Mouse (Mus musculus) skeletal muscle tissue, adult 2 months (tissue): ENCODE results near the gene Rhbdf2.
A peak's percentile ranks its signal among the peaks of the same experiment; 100 is the strongest.
"Not testable (repeated sequence)": the region's sequence is repeated elsewhere in the genome, so short reads cannot be mapped to it uniquely, and the experiment has no call there.

Source experiments
- DNase-seq: peaks from one replicate; pipeline ENCODE4 v3.0.0-alpha.2; 2012; ENCODE audit warnings: low read depth, low spot score

The Rhbdf2 gene

GRCm38 (mm10) chr11:116626299-116627071 lies at the start of gene Rhbdf2:
TSS of gene Rhbdf2 (minus strand) at chr11:116627019.
- no peak for DNase-seq

- no peak for DNase-seq
Observed at GRCm38 (mm10) chr11:116676175-116676976, 49.6 kb upstream of the Rhbdf2 start.

DNA sequence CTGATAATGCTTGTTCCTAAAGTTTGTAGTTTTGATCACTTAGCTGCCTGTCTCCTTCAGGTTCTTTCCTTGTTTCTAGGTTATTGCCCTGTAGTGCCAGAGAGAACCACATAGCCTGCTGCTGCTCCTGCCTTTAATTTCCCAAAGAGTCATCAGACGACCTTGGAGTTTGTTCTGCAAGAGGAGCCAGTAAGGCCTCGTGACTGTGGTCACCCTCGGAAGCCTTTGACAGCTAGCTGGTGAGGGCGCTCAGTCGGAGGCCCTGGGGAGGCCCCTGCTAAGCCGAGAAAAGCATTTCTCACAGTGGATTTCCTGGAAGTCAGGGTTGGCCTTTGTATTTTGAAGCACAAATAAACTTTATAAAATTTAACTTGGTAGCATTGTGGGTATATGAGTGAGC lies 48.6 kb upstream of the Rhbdf2 start:
- DNase-seq = not testable (repeated sequence)

- DNase-seq = no peak
Observed at GRCm38 (mm10) chr11:116674616-116675379, 48.0 kb upstream of the Rhbdf2 start.

- no peak for DNase-seq
Observed at GRCm38 (mm10) chr11:116673410-116673809, 46.6 kb upstream of the Rhbdf2 start.

DNA sequence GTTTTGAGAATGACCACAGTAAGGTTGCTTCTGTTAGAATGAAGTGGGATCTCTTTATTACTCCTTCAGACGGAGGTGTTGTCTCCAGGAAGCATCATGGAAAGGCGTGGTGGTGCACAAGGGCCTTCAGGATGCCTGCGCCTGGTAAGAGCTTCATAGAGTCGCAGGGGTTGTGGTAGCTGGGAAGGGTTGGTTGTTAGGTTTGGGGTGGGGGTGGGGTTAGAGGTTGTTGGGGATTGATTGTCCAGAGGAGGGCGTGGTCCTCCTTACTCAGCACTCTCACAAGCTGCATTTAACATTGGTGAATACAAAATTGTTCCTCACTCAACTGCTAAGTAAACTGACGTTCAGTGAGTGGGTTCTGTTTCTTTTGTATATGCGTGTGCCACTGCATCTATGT lies 45.8 kb upstream of the Rhbdf2 start:
- no peak for DNase-seq

DNA sequence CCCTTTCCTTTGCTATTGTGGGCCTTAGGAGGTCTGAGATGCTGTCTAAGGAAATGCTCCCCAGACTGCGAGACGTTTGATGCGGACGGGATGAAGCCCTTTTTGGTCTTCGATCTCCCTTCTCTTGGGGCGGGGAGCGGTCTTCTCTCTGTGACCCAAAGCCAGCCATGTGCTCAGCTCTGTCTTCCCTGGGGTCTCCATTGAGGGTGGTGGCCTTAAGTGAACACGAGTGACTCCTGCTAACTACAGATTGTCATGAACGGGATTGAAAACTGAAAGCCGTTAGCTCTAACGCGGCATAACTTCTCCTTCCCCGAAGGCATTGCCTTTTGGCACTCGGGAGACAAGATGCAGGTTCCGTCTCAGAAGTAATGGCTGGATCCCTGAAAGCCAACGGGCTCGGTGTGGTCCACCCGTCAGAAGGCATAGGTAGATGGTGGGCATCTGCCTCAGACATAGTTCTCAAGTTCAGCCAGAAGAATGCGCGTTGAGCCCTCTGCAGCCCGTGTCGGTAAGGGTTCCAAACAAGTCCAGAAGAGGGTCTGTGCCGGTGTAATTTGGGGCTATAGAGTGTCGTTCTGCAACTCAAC lies 45.1 kb upstream of the Rhbdf2 start:
- DNase-seq = no peak

DNA sequence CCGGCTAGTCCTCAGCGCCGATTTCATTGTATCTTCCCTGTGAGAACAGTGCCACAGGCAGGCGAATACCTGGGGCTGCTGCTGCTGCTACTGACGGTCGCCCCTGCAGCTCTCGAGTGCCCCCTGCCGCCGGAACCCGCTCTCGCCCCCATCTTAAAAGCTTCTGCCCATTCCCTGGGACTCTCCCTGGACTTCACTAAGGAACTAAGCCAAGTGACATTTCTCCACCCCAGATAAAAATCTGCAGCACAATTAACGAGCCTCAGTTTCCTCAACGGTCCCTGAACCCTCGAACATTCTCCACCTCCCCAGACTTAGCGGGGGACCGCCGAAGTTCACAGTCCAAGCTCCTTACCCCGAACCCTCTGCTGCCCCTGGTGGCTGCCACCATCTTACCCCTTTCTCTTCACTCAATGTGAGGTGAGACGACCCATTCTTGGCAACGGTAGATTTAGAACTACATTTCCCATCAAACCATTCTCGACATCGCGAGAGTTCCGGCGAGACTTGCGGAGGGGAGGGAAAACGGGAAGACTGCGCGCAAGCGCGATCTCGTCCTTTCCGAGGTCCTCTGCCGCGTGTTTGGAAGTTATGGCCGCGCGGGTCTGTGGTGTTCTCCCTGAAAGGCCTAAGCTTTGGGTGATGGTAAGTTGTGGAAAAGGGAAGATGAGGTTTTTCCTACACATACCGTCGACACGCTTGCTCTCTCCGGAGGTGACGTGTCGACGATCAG lies 44.5 kb upstream of the Rhbdf2 start:
- peak; percentile 99 for DNase-seq

DNA sequence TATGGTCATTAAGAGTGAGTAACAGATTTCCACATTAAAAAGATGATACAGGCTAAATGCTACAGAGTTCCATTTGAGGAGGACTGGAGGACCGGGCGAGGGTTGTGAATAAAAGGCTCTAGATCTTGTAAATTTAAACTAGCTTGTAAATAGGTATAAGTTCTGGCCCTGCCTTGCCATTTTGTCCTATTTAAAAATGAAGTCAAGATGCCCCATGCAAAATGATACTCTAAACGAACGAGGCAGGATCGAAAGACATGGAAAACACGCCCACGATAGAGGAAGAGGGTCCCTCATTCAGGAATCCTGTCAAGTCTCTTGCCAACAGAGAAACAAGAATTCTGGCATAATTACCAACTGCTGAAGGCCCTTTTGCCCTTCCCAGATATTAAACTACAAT lies 43.6 kb upstream of the Rhbdf2 start:
- DNase-seq = no peak

DNA sequence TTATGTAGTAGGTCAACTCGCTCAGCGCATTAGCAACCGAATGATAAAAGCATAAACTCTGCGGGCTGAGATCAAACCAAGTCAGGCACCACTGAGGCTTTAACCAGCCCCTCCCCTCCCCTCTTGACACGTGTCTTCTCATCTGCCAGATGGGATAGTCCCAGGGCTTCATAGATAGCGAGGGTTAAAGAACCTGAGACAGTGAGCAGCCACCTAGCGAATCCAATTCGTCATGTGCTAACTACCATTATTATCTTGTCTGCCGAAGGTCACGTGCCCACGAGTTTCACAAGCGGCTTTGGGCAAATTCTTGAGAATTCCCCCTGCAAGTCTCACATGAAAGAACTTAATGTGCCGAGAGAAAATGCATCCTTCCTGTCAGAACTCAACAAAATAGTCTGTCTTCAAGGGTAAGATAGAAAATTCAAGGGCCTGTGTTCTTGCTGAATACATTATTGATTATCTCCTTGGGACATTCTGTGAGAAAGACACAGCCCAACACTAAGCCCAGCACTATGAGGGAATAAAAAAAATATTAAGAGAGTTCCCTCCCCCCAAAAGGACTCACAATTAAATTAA lies 43.1 kb upstream of the Rhbdf2 start:
- DNase-seq = no peak

- no peak for DNase-seq
Observed at GRCm38 (mm10) chr11:116669316-116669715, 42.5 kb upstream of the Rhbdf2 start.

DNA sequence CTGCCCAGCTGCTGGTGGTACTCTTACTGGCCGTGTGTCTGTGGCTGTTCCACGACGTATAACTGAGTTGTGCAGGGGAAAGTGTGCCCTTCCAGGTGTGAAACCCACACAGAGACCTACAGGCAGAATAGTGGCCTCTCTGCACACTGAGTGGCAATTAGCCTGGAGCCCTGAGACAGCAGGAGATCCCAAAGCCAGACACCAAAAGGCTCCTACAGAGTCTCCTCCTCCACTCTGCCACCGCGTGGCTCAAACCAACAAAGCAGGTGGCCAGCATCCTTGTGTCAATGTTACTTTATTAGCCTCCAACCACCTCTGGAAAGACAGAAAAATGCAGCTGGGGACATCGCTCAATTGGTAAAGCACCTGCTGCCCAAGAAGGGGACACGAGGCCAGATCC lies 42.0 kb upstream of the Rhbdf2 start:
- DNase-seq = no peak

DNA sequence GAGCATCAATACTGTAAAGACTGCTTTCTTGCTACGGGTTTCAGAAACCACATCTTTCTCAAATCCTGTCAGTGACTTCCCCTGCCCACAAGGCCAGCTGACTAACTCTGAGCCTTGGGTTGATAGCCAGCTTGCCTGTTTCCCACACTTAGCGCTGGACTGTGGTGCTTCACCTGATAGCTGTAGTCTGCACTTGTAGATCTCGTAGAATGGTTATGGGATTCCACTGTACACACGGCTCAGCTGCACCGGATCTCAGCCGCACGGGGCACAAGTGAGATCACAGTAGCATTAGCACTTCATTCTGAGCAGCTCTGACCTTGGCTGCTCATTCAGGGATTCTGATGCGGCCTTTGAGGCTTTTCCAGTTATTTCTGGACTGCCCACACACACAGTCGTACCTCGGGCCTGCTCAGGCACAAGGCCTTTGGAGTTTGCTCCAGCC lies 41.6 kb upstream of the Rhbdf2 start:
- no peak for DNase-seq

DNA sequence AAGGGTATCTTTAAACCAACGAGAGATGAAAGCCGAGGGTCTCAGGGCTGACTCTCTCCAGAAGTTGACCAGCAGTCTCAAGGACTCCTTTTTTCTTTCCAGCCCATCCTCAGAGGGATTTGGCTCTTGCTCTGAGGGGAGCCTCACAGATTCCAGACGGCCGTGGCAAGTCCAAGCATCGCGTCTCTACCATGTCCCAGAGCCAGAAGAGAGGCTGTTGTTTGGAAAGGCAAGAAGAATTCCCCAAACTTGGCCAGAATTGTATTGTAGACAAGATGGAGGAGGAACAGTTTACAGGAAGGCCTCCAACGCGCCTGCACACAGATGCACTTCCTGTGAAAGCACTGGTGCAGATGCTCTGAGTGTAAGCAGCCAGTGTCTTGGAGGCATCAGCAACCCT lies 41.1 kb upstream of the Rhbdf2 start:
- DNase-seq = no peak

DNA sequence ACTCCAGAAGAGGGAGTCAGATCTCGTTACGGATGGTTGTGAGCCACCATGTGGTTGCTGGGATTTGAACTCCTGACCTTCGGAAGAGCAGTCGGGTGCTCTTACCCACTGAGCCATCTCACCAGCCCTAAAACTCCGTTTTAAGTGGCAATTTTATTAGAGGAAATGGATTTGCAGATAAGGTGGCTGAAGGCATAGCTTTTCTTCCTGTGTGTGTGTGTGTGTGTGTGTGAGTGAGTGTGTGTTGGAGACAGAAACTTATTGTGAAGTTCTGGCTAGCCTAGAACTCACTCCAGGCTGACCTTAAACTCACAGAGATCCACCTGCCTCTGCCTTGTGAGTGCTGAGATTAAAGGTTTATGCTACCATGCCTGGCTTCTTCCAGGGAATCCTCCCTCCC lies 40.2 kb upstream of the Rhbdf2 start:
- not testable (repeated sequence) for DNase-seq

DNA sequence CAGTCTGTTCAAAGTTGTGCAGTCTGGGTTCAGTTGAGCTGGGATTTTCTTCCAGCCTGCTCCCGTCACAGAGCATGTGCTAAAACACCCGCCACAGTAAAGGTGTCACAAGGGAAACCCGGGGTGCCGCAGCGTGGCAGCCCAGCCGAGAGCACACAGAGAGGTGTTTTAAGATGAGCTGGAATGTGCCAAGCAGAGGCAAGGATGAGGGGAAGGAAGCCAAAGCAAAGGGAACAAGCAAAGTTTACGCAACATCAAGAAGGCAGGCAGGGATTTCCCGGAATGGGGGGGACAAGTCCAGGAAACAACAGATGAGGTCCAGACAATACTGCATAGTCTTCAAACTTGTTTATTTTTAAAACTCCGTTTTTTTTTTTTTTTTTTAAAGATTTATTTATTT lies 39.7 kb upstream of the Rhbdf2 start:
- no peak for DNase-seq

DNA sequence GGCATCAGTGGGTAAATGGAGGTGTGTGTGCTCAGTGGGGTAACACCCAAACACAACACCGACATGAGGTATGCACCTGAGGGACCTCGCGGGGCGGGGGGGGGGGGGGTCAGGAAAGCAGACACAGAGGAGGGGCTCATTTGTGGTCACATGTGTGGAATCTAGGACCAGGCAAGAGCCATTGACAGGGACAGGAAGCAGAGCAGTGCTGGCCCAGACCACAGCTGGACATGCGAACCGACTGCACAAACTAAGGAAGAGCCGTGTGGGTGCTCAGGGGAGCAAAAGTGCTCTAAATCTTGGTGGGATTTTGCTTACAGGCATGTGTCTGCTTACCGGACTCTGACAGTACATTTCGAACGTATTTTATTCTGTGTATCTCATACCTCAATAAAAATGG lies 38.5 kb upstream of the Rhbdf2 start:
- no peak for DNase-seq

GRCm38 (mm10) chr11:116661948-116662377 lies 35.1 kb upstream of the Rhbdf2 start:
- peak; percentile 69 for DNase-seq

DNA sequence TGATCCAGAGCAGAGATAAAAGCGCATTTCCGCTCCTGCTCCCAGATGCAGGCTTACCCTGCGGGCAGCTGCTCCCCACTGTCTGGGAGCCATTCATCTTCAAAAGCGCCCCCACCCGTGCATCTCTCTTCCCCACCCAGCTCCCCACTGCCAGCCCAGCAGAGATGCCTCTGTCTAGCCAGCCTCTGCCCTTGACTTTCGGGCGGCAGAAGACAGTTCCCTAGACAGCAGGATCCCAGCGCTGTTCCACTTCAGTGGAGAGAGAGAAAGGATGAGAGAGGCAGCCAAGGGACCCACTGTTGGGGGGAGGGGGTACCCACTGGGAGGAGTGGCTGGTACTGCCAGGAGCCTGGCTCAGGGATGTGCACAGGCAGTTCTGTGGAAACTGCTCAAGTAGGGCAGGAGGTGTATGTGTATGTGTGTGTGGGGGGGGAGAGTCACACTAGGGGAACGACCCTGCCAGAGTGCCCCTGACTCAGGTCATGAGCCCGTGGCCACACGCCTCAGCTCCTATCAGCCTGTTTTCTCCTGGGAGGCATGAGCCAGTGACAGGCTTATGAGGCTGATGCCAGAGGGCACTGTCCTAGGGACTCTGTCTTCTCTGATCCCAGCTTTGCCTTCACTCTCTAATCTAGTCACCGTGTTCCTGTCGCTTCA lies 34.6 kb upstream of the Rhbdf2 start:
- DNase-seq = no peak

DNA sequence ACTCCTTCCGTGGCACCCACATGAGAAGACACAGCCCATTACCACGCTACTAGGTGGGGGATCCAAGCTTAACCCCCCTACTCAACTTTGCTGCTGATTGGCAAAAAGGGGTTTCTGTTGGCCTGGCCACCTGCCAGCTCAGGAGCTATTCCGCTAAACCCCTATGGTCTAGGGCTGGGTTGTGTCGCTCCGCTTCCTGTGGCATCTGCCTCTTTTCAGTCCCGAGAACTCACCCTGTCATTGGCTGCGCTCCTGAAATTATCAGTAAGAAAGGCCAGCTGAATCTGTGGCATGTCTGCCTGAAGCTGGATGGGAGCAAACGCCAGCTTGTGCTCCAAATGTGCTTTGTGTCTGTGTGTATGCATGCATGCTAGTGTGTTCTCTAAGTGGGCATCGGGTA lies 33.4 kb upstream of the Rhbdf2 start:
- DNase-seq = no peak
